Mouse (Mus musculus): Measurements from ENCODE around the gene Olfr860. TPM values are rescaled to one million over a fixed set of nuclear protein-coding genes. Genes with fewer than 3 reads are reported as not detected.

Olfr860 gene
- not detected in 2 replicates for polyA plus RNA-seq (2012; rRNA removed)

DNA sequence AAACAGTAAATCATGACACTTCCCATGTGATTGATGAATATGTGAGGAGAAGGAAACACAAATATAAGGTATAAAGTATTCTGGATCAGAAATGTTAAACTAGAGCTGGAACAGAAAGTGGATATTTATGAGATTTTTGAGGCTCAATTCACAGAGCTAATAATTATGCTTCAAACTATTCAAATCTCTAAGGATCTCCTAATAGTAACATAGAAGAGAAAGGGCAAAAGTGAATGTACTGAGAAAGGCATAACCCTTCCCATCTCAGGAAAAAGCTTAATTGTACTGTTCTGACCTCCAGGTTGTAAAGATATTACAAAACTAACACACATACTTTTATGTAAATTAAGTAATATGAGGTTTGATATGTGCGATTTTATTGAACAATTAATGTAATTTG lies at the start of gene Olfr860:
Gene Olfr860, minus strand, starts transcription at position 101 of the 400 bp plus-strand sequence.

DNA sequence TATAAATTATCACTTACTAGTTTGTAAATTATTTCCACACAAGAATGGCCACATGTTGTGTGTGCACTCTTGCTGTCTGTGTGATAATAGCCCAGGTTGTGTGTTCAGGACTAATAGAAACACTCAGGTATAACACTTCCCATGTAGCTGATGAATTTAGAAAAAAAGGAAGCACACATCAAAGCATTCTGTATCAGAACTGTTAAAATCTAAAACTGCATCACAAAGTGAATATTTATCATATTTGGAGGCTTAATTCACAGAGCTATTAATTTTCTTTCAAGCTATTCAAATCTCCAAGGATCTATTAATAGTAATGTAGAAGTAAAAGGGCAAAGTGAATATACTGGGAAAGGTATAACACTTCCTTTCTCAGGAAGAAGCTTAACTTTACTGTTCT lies 38.4 kb upstream of the Olfr860 start, which contains the start of gene Olfr862:
Gene Olfr862, minus strand, starts transcription at position 101 of the 400 bp plus-strand sequence.

DNA sequence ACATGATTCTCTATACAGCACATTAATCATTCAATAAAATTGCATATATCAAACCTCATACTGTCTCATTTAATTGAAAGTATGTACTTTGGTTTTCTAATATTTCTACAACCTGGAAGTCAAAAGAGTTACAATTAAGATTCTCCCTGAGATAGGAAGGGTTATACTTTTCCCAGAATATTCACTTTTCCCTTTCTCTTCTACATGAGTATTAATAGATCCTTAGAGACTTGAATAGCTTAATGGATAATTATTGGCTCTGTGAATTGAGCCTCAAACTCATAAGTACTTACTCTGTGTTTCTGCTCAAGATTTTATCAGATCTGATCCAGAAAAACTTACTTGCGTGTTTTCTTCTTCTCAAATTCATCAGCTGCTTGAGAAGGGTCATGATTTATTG lies 44.9 kb downstream of the Olfr860 start, which contains the start of gene Olfr859:
Gene Olfr859, plus strand, starts transcription at position 301 of the 400 bp plus-strand sequence.

Other genes with a start within 250 kb of the Olfr860 start
- gene Zfp317, start 227.6 kb downstream of the Olfr860 start, polyA plus RNA-seq (2012; rRNA removed) = 0.81 and 1.0 TPM in 2 replicates
- not detected in 2 replicates for gene Olfr857, start 140.3 kb downstream of the Olfr860 start, polyA plus RNA-seq (2012; rRNA removed)
- not detected in 2 replicates for gene Olfr58, start 69.5 kb downstream of the Olfr860 start, polyA plus RNA-seq (2012; rRNA removed)
- gene Olfr859, start 44.8 kb downstream of the Olfr860 start, polyA plus RNA-seq (2012; rRNA removed) = not detected in 2 replicates
- gene Olfr862, start 38.3 kb upstream of the Olfr860 start, polyA plus RNA-seq (2012; rRNA removed) = not detected in 2 replicates
- not detected in 2 replicates for gene Olfr77, start 67.1 kb upstream of the Olfr860 start, polyA plus RNA-seq (2012; rRNA removed)
- gene Olfr866, start 178.3 kb upstream of the Olfr860 start, polyA plus RNA-seq (2012; rRNA removed) = not detected in 2 replicates
- not detected in 2 replicates for gene Olfr867, start 207.8 kb upstream of the Olfr860 start, polyA plus RNA-seq (2012; rRNA removed)
- gene Olfr868, start 248.9 kb upstream of the Olfr860 start, polyA plus RNA-seq (2012; rRNA removed) = not detected in 2 replicates

Measured in stomach, adult 2 months (tissue).